Mouse (Mus musculus) liver, embryonic 14.5 days (tissue): ENCODE measurements around the gene Eif1b.

ENCODE experiments used
- CTCF ChIP-seq: IDR thresholded peaks from 2 replicates; pipeline ENCODE4 v1.5.1; 2016; ENCODE audit warnings: antibody characterized with exemption, low read depth, control low read depth
- EP300 ChIP-seq: IDR thresholded peaks from 2 replicates; pipeline ENCODE4 v1.6.1; 2016; ENCODE audit warnings: antibody characterized with exemption, low read depth

- TF ChIP-seq EP300, result no peak
- TF ChIP-seq CTCF, result no peak
These were observed 50.2 kb downstream of the Eif1b start for GRCm38 (mm10) chr9:120542241-120542640.
